Mouse (Mus musculus) midbrain, embryonic 12.5 days (tissue): Measurements from ENCODE around the gene Hnrnpd. TPM values are rescaled to one million over a fixed set of nuclear protein-coding genes. Genes with fewer than 3 reads are reported as not detected.
A peak's percentile ranks its signal among the peaks of the same experiment; 100 is the strongest.

Experiments
- ATAC-seq: fragments of 200-750 bp; cut with Nextera tagmentation; 2 replicates; pipeline ENCODE4 v1.8.0; 2017; ENCODE audit warnings: low read depth, moderate TSS enrichment, moderate library complexity; ENCODE audit not compliant: low FRiP score
- H3K27ac ChIP-seq: fragments of 300-500 bp; sonication (generic); replicated peaks from 2 replicates; pipeline ENCODE4 v1.5.1; 2016; ENCODE audit warnings: mild to moderate bottlenecking
- H3K27me3 ChIP-seq: fragments of 300-500 bp; sonication (generic); 2 replicates; pipeline ENCODE4 v1.6.1; 2016; ENCODE audit warnings: mild to moderate bottlenecking
- H3K36me3 ChIP-seq: fragments of 300-500 bp; sonication (generic); 2 replicates; pipeline ENCODE4 v1.6.1; 2016
- H3K4me1 ChIP-seq: fragments of 300-500 bp; sonication (generic); 2 replicates; pipeline ENCODE4 v1.6.1; 2016
- H3K4me2 ChIP-seq: fragments of 300-500 bp; sonication (generic); replicated peaks from 2 replicates; pipeline ENCODE4 v1.6.1; 2016; ENCODE audit warnings: mild to moderate bottlenecking, moderate library complexity
- H3K4me3 ChIP-seq: fragments of 300-500 bp; sonication (generic); 2 replicates; pipeline ENCODE4 v1.5.1; 2016; ENCODE audit warnings: mild to moderate bottlenecking
- H3K9ac ChIP-seq: fragments of 300-500 bp; sonication (generic); replicated peaks from 2 replicates; pipeline ENCODE4 v1.6.1; 2016; ENCODE audit warnings: mild to moderate bottlenecking, moderate library complexity
- H3K9me3 ChIP-seq: fragments of 300-500 bp; sonication (generic); 2 replicates; pipeline ENCODE4 v1.6.1; 2016; ENCODE audit warnings: mild to moderate bottlenecking
- WGBS: fragments of 180-500 bp; shearing (Covaris S2); methylation state at CpG from one replicate; pipeline ENCODE4 v1.1.7; 2016; 5-methylcytosine and 5-hydroxymethylcytosine counted together
- polyA plus RNA-seq: library from polyadenylated mRNA; unstranded; fragments of >200 nt; fragmentation: Nextera tagmentation; extraction: Ambion mirVana; gene quantifications from 2 replicates; pipeline ENCODE4 v1.2.1, GENCODE M21; 2016

The Hnrnpd gene
- polyA plus RNA-seq, 1 experiment from 2014 or later = 471 TPM

DNA sequence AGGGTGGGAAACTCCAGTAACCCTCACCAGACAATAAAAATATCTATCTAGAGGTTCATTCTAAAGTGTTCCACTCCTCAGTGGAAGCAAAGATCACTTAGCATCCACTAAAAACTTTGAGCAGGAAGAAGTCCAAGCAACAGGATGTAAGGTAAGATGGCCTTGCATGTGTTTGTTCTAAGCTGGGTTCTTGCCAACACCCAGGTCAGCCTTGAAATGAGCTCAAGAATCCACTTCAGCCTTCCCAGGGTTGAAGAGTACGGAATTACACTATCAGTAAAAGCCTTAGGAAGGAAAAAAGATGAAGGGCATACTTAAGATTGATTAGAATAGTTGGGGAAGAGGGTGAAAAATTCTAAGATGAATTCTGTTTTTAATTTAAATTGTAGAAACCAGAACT is 20.1 kb downstream of the Hnrnpd start:
- no peak overlapping the region for H3K27ac ChIP-seq
- H3K9me3 ChIP-seq = no peaks in the 10 kb centered on the region
- 91% methylated on average over 1 of the region's 1 CpGs for WGBS
- ATAC-seq = no peak
- peaks cover 10% of the 10 kb centered on the region for H3K4me1 ChIP-seq
- H3K36me3 ChIP-seq = peaks cover 47% of the 10 kb centered on the region
- H3K4me3 ChIP-seq = no peak overlapping the region
- H3K4me2 ChIP-seq = no peak overlapping the region
- no peak overlapping the region for H3K9ac ChIP-seq
- H3K27me3 ChIP-seq = no peaks in the 10 kb centered on the region

DNA sequence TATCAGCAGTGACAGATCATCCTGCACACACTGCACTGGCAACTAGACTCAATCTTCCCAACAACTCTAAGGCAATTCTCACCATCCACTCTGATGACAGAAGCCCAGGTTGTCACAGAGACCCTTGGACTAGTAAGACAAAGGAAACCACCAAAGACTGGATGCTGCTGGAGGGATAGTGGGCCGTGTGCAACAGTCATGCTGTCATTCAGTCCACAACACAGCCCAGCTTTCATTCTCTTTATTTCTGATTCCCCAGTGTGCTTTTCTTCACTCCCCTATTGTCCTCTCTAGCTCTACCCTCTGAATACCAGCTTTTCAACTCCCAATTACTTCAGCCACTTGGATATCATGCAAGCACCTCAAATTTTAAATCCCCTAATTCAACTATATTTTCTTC is 24.9 kb downstream of the Hnrnpd start:
- ATAC-seq = peak; percentile 77; the same call in 1 of the 2 replicates
- peaks cover 18% of the 10 kb centered on the region for H3K36me3 ChIP-seq
- peaks cover 13% of the 10 kb centered on the region for H3K4me1 ChIP-seq
- H3K9ac ChIP-seq = no peak overlapping the region
- 10% methylated on average over 1 of the region's 1 CpGs for WGBS
- H3K27ac ChIP-seq = peak overlapping the region; percentile 62
- H3K4me2 ChIP-seq = no peak overlapping the region
- no peaks in the 10 kb centered on the region for H3K27me3 ChIP-seq
- H3K4me3 ChIP-seq = no peak overlapping the region
- no peaks in the 10 kb centered on the region for H3K9me3 ChIP-seq

DNA sequence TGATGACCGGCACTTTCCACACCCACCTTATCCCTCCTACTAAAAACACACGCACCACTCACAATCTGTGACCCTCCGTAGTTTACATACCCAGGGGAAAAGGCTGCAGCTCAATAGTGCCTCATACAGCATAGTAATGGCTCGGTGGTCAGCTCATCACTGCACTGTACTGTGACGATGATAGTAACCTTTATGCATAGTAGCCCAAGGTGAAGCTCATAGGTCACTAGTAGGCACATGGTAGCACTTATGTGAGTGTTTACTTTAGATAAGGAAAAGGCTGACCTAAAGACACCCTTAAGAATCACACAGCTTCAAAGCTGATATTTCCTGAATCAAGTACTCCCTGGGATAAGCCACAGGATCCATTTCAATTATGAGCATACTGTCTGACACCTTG is 26.2 kb downstream of the Hnrnpd start:
- no peaks in the 10 kb centered on the region for H3K9me3 ChIP-seq
- H3K4me2 ChIP-seq = no peak overlapping the region
- H3K4me1 ChIP-seq = peaks cover 13% of the 10 kb centered on the region
- 0 out of 2 replicates have a peak, but pooled peaks have one; percentile 21 for ATAC-seq
- H3K9ac ChIP-seq = no peak overlapping the region
- WGBS = 92% methylated on average over 5 of the region's 5 CpGs
- no peaks in the 10 kb centered on the region for H3K27me3 ChIP-seq
- H3K27ac ChIP-seq = no peak overlapping the region
- no peak overlapping the region for H3K4me3 ChIP-seq
- peaks cover 11% of the 10 kb centered on the region for H3K36me3 ChIP-seq

DNA sequence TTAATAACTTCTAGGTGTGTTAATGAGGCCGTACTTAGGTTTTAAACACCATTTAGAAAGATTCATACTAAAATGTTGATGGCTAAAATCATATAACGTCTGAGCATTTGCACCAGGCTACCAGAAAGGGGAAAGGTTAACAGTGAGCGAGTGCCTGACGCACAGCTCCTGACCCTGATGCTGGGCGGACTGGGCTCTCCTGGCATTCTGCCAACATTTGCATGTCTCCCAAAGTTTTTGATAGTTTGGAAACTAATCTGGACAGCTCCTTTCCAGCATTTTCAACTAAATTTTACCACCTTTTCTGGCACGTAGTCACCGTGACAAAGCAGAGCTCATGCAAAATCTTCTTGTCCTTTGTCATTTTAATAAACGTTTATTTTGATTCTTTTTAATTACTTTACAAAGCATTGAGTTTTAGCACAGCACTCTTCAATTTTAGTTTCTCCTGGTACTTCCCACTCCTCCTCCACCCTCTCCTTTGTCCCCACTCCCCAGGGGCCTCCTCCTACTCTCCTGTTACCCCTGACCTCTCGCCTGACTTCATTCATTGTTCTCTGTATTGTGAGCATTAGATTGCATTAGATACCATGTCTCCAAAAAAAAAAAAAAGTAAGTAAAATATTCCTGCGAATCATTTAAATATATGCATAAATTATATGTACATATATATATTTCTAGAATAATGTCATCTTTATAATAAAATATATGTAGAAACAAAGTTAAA is 36.8 kb downstream of the Hnrnpd start:
- Histone ChIP-seq H3K4me3 (no peak overlapping the region), H3K4me1 (peaks cover 3% of the 10 kb centered on the region; the same call in 1 of the 2 replicates), H3K27me3 (no peaks in the 10 kb centered on the region), H3K4me2 (no peak overlapping the region), H3K36me3 (0 out of 2 replicates have a peak, but pooled peaks cover 9% of the 10 kb centered on the region), H3K27ac (no peak overlapping the region), H3K9me3 (peaks cover 13% of the 10 kb centered on the region; the same call in 1 of the 2 replicates), H3K9ac (no peak overlapping the region)
- 43% methylated on average over 10 of the region's 10 CpGs for WGBS
- ATAC-seq = no peak

DNA sequence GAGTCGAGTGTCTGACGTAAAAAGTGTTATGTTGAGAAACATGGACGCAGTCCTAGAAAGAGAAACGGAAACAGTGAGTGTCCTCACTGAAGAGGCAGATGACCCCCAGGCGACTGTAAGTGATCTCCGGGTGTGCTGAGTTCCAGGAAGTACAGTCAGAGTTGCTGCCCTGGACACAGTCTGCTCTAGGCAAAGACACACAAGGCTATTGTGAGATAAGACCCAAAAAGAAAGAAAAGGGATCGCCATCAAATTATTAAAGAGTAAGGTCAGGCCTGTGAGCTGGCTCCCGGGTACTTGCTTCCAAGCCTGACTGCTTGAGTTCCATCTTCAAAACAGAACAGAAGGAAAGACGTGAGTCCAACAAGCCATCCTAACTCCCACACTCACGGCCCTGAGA is 37.5 kb downstream of the Hnrnpd start:
- 0 out of 2 replicates have a peak, but pooled peaks cover 9% of the 10 kb centered on the region for H3K36me3 ChIP-seq
- H3K4me3 ChIP-seq = no peak overlapping the region
- H3K27me3 ChIP-seq = no peaks in the 10 kb centered on the region
- H3K4me1 ChIP-seq = peaks cover 3% of the 10 kb centered on the region; the same call in 1 of the 2 replicates
- no peak overlapping the region for H3K4me2 ChIP-seq
- H3K27ac ChIP-seq = no peak overlapping the region
- H3K9ac ChIP-seq = no peak overlapping the region
- peaks cover 13% of the 10 kb centered on the region; the same call in 1 of the 2 replicates for H3K9me3 ChIP-seq
- ATAC-seq = no peak
- 86% methylated on average over 10 of the region's 10 CpGs for WGBS

DNA sequence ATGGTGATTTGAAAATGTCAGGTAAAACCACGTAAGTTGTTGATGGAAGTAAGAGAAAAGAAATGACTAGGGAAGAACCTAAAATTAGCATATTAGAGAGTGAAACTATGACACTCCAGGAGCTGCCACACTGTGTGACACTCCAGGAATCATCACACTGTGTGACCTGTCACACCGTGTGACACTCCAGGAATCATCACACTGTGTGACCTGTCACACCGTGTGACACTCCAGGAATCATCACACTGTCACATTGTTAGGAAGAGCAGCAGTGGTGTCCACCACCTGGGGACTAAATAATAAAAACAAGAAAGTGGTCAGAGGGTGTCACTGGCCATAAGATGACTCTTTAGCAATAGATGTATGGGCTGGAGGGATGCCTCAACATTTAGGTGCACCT is 39.3 kb downstream of the Hnrnpd start:
- H3K4me1 ChIP-seq = peaks cover 3% of the 10 kb centered on the region; the same call in 1 of the 2 replicates
- no peak overlapping the region for H3K27ac ChIP-seq
- 0 out of 2 replicates have a peak, but pooled peaks cover 5% of the 10 kb centered on the region for H3K9me3 ChIP-seq
- no peak overlapping the region for H3K4me3 ChIP-seq
- H3K4me2 ChIP-seq = no peak overlapping the region
- no peak for ATAC-seq
- 81% methylated on average over 3 of the region's 3 CpGs for WGBS
- H3K27me3 ChIP-seq = no peaks in the 10 kb centered on the region
- no peaks in the 10 kb centered on the region for H3K36me3 ChIP-seq
- H3K9ac ChIP-seq = no peak overlapping the region

DNA sequence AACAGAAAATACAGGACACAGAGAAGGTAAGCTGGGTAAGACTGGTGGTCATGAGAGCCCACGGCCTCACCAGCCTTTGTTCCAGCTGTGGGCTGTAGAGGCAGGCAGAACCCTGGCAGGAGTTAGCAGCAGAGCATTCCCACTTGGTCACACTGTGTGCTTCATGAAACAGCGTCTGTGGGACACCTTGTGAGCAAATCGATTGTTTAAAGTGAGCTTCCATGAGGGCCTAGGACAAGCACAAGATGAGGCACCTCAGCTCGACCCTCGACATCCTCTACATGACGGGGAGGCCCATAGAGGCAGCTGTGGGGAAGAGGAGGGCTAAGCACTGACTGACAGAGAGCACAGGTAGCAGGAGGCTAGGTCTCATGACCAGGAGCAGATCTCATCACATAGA is 46.8 kb downstream of the Hnrnpd start:
- H3K4me1 ChIP-seq = no peaks in the 10 kb centered on the region
- H3K27me3 ChIP-seq = no peaks in the 10 kb centered on the region
- H3K4me2 ChIP-seq = no peak overlapping the region
- WGBS = 91% methylated on average over 6 of the region's 6 CpGs
- no peak overlapping the region for H3K27ac ChIP-seq
- H3K9ac ChIP-seq = no peak overlapping the region
- H3K9me3 ChIP-seq = no peaks in the 10 kb centered on the region
- ATAC-seq = no peak
- no peaks in the 10 kb centered on the region for H3K36me3 ChIP-seq
- no peak overlapping the region for H3K4me3 ChIP-seq

DNA sequence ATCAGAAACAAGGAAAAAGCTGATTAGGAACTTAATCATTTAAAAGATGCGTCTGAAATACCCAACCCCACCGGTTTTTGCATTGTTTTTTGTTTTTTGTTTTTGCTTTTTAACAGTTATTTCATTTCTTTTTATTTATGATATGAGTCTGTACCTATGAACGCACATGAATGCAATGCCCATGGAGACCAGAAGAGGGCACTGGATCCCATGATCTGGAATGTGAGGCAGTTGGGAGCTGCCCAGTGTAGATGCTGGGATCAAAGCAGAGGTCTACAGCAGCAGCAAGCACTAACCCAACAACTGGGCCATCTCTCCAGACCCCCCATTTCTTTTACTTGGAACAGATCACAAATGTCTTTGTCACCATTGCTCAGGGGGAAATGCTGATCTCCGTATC is 50.8 kb downstream of the Hnrnpd start:
- WGBS = 59% methylated on average over 4 of the region's 4 CpGs
- Histone ChIP-seq H3K27ac (no peak overlapping the region), H3K4me3 (no peak overlapping the region), H3K4me1 (no peaks in the 10 kb centered on the region), H3K9ac (no peak overlapping the region), H3K4me2 (no peak overlapping the region), H3K36me3 (no peaks in the 10 kb centered on the region), H3K27me3 (no peaks in the 10 kb centered on the region), H3K9me3 (no peaks in the 10 kb centered on the region)
- no peak for ATAC-seq

DNA sequence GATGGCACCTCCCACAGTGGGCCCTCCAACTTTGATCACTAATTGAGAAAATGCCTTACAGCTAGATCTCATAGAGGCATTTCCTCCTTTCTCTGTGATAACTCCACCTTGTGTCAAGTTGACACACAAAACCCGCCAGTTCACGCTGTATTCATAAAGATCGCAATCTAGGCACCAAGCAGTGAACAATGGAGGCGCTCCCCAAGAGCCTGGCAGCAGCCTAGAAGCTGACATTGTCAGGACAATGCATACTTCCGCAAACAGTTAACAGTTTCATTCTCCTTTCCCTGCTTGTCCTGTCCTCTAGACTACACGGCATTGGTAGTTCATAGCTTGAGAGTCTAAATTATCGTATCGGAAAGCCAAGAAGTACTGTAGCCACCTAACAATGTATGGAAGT is 56.7 kb downstream of the Hnrnpd start:
- 83% methylated on average over 8 of the region's 8 CpGs for WGBS
- H3K9ac ChIP-seq = no peak overlapping the region
- H3K4me2 ChIP-seq = no peak overlapping the region
- no peak overlapping the region for H3K4me3 ChIP-seq
- no peaks in the 10 kb centered on the region for H3K36me3 ChIP-seq
- H3K9me3 ChIP-seq = no peaks in the 10 kb centered on the region
- no peak overlapping the region for H3K27ac ChIP-seq
- no peak for ATAC-seq
- H3K27me3 ChIP-seq = no peaks in the 10 kb centered on the region
- no peaks in the 10 kb centered on the region for H3K4me1 ChIP-seq

DNA sequence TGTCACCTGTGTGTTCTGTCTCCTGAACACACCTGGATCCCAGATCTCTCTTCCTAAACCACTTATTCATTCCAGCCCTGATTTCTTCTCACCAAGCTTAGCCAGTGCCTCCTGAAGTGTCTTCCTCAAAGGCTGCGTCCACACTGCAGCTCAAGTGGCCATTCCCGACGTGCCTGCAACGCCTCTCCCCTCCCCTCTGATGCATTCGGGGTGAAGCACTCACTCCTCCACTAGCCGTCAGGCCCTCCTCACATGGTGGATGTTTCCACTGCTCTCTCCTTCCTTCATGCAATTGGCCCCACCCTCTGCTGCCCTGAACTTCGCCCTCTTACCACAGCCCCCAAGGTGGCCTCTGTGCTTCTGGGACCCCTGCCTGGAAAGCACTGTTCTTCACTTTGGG is 63.2 kb downstream of the Hnrnpd start:
- Histone ChIP-seq H3K27me3 (no peaks in the 10 kb centered on the region), H3K4me2 (no peak overlapping the region), H3K4me1 (no peaks in the 10 kb centered on the region), H3K9me3 (no peaks in the 10 kb centered on the region), H3K36me3 (no peaks in the 10 kb centered on the region), H3K4me3 (no peak overlapping the region), H3K9ac (no peak overlapping the region), H3K27ac (no peak overlapping the region)
- ATAC-seq = no peak
- 54% methylated on average over 7 of the region's 7 CpGs for WGBS

DNA sequence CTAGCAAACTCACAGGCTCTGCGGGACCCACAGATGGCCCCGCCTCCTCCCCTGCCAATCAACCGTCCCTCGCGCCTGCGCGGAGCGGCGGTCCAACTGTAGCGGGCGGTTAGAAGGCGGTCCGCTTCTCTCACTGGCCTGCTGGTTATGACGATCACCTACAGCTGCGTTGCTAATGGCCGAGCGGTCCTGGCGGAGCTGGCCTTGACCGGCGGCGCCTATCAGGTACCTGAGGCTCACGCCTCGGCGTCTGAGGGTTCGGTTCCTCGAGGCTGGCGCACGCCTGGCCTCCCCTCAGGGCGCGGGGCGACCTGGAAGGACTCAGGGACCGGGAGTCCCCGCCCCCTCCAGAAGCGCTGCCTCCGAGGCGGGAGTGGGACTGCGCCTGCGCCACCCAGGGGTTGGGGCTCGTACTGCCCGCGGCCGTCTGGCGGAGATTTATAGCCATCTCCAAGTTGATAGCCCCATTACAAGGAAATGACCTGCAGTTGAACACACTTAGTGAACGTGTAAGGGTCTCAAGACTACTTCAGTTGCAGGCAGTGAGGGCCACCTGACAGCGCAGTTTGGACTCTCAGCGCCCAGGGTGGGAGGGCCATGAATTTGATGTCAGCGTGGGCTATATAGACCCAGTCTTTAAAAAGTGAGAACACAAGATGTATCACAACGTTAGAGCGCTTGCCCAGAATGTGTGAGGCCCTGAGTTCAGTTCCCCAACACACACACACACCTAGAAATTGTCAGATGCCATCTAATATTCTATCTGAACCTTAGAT is 72.4 kb downstream of the Hnrnpd start, which contains the start of gene Vamp9:
Gene Vamp9, plus strand, starts transcription at position 74 of the 776 bp plus-strand sequence.
- Histone ChIP-seq H3K27me3 (peaks cover 4% of the 10 kb centered on the region), H3K4me2 (peak within 1 kb of the TSS; percentile 58), H3K9me3 (no peaks in the 10 kb centered on the region), H3K27ac (peak within 1 kb of the TSS; percentile 87), H3K4me3 (peak within 1 kb of the TSS; percentile 61), H3K9ac (peak within 1 kb of the TSS; percentile 66), H3K4me1 (peaks cover 4% of the 10 kb centered on the region; the same call in 1 of the 2 replicates), H3K36me3 (no peaks in the 10 kb centered on the region)
- peak; percentile 99 for ATAC-seq
- 7% methylated on average over 49 of the region's 49 CpGs for WGBS
